Comparison of ENCODE assay signal across 8 mouse cellular contexts in genomic region chr7:121033856-121034652, GRCm38 (mm10). TPM values are rescaled to one million over a fixed set of nuclear protein-coding genes. Genes with fewer than 3 reads are reported as not detected.
DNase-seq lines count a peak whose midpoint lies in the region; ATAC-seq and TF ChIP-seq lines count a peak whose summit lies in the region.

Gene Mettl9, plus strand, starts transcription at chr7:121034445.

- H3K27me3 ChIP-seq in heart, embryonic 10.5 days (ENCODE audit: insufficient read depth, poor library complexity, severe bottlenecking) = peaks cover 25% of the 10 kb centered on the region; the same call in 1 of the 2 replicates
- peaks cover 16% of the 10 kb centered on the region; the same call in 1 of the 2 replicates for H3K27me3 ChIP-seq in kidney, embryonic 15.5 days

- H3K4me3 ChIP-seq in bone marrow macrophage, adult 2 months (ENCODE audit: insufficient read depth, low read length) = peak within 1 kb of the TSS; percentile 96
- H3K4me3 ChIP-seq in embryonic fibroblast, embryonic 13.5 days (ENCODE audit: insufficient read depth, low read length) = peak within 1 kb of the TSS; percentile 74
- peak within 1 kb of the TSS; percentile 99 for H3K4me3 ChIP-seq in heart, embryonic 10.5 days
- H3K4me3 ChIP-seq in kidney, embryonic 15.5 days (replicated peaks) = peak within 1 kb of the TSS; percentile 81

- H3K4me2 ChIP-seq in kidney, embryonic 15.5 days = peak within 1 kb of the TSS; percentile 78

- peak; percentile 97 for ATAC-seq in kidney, embryonic 15.5 days (replicated peaks; ENCODE audit: low FRiP score)
- peak; percentile 99 for ATAC-seq in monocyte, adult 5-6 weeks (replicated peaks; ENCODE audit: insufficient number of reproducible peaks, low FRiP score, low TSS enrichment, poor library complexity, severe bottlenecking)

- no peaks in the 10 kb centered on the region for H3K9me3 ChIP-seq in heart, embryonic 10.5 days
- no peaks in the 10 kb centered on the region for H3K9me3 ChIP-seq in kidney, embryonic 15.5 days (replicated peaks)

- H3K36me3 ChIP-seq in heart, embryonic 10.5 days = no peaks in the 10 kb centered on the region
- H3K36me3 ChIP-seq in kidney, embryonic 15.5 days = no peaks in the 10 kb centered on the region

- 3% methylated on average over 39 of the region's 43 CpGs for WGBS in heart, embryonic 10.5 days
- 3% methylated on average over 39 of the region's 43 CpGs for WGBS in kidney, embryonic 15.5 days

- TF ChIP-seq POLR2A in bone marrow macrophage, adult 2 months (IDR thresholded peaks at IDR 0.05; ENCODE audit: borderline replicate concordance, low read depth, low read length) = peak; percentile 85
- peak; percentile 68 for TF ChIP-seq POLR2A in embryonic fibroblast, embryonic 13.5 days (IDR thresholded peaks at IDR 0.05; ENCODE audit: low read depth, low read length)

- peak within 1 kb of the TSS; percentile 96 for H3K9ac ChIP-seq in kidney, embryonic 15.5 days

- no peak for TF ChIP-seq CTCF in bone marrow macrophage, adult 2 months (IDR thresholded peaks at IDR 0.05; ENCODE audit: low read depth, low read length)
- TF ChIP-seq CTCF in embryonic fibroblast, embryonic 13.5 days (IDR thresholded peaks at IDR 0.05; ENCODE audit: borderline replicate concordance, insufficient read depth, low read length) = no peak

- peaks cover 15% of the 10 kb centered on the region for H3K4me1 ChIP-seq in bone marrow macrophage, adult 2 months (ENCODE audit: control insufficient read depth, insufficient read depth, low read length)
- H3K4me1 ChIP-seq in embryonic fibroblast, embryonic 13.5 days (ENCODE audit: control insufficient read depth, insufficient read depth, low read length) = peaks cover 2% of the 10 kb centered on the region; the same call in 1 of the 2 replicates
- peaks cover 18% of the 10 kb centered on the region; the same call in 1 of the 2 replicates for H3K4me1 ChIP-seq in heart, embryonic 10.5 days
- H3K4me1 ChIP-seq in kidney, embryonic 15.5 days = peaks cover 26% of the 10 kb centered on the region

- DNase-seq in A20 (ENCODE audit: low read depth, low spot score) = peak; percentile 96
- peak; percentile 97 for DNase-seq in heart, embryonic 10.5 days (ENCODE audit: low spot score)
- peak; percentile 96 for DNase-seq in liver
- peak; percentile 94 to 98 for DNase-seq in spleen, postnatal 4 days (ENCODE audit: low spot score in 2 of 2)

- peak within 1 kb of the TSS; percentile 54 for H3K27ac ChIP-seq in bone marrow macrophage, adult 2 months (ENCODE audit: insufficient read depth, low read depth, low read length)
- peak within 1 kb of the TSS; percentile 89 for H3K27ac ChIP-seq in embryonic fibroblast, embryonic 13.5 days (ENCODE audit: insufficient read depth, low read length)
- peak within 1 kb of the TSS; percentile 99 for H3K27ac ChIP-seq in heart, embryonic 10.5 days
- peak within 1 kb of the TSS; percentile 96 for H3K27ac ChIP-seq in kidney, embryonic 15.5 days

RNA-seq across cellular contexts. Expression of gene Mettl9, which starts in this region (rescaled TPM):
- polyA plus RNA-seq in bone marrow macrophage, adult 2 months (2012; ENCODE audit: insufficient read depth, insufficient read length, missing spikeins) = 40.7 and 43.4 TPM in 2 replicates
- 126 and 171 TPM in 2 replicates for polyA plus RNA-seq in embryonic fibroblast, embryonic 13.5 days (2011; ENCODE audit: insufficient read length, low read depth, missing spikeins)
- 93.7 and 135 TPM in 2 replicates for polyA plus RNA-seq in heart, embryonic 10.5 days (2016; fragmentation: Nextera tagmentation; extraction: Ambion mirVana)
- polyA plus RNA-seq in kidney, embryonic 15.5 days (2015; fragmentation: Nextera tagmentation; extraction: Ambion mirVana) = 163 and 173 TPM in 2 replicates
- 45.0 to 54.5 TPM (median 52.3 TPM) in 3 replicates for total RNA-seq in monocyte, adult 5-6 weeks (2017)

Comparison
In these comparisons a context has a peak if more than half of its experiments do, and no peak if none do; other contexts are left out.
1. Peak in every context shown above with its lines: DNase-seq, ATAC-seq, H3K4me3 ChIP-seq and H3K27ac ChIP-seq.